Mouse (Mus musculus) CH12.LX (cell line): ENCODE measurements around the gene Ptpn5. TPM values are rescaled to one million over a fixed set of nuclear protein-coding genes. Genes with fewer than 3 reads are reported as not detected.

Source experiments
- DNase-seq: peaks from one replicate; pipeline ENCODE4 v3.0.0-alpha.2; 2013; ENCODE audit errors: extremely low read depth
- H3K27ac ChIP-seq: 2 replicates; pipeline ENCODE4 v1.5.1; 2012; ENCODE audit warnings: low read depth, mild to moderate bottlenecking, control low read depth, moderate library complexity; ENCODE audit not compliant: insufficient read depth
- H3K27me3 ChIP-seq: replicated peaks from 2 replicates; pipeline ENCODE3; 2012; ENCODE audit warnings: inconsistent platforms
- H3K36me3 ChIP-seq, 2 experiments: replicated peaks in 1 of 2; 2 replicates each; pipeline versions ENCODE3 to v1.6.1; 2012; ENCODE audit warnings: inconsistent platforms in 1 of 2, low read length in 1 of 2, mild to moderate bottlenecking in 1 of 2, mixed read lengths in 1 of 2, moderate library complexity in 1 of 2; ENCODE audit not compliant: control insufficient read depth in 1 of 2, insufficient read depth in 1 of 2
- H3K4me1 ChIP-seq, 2 experiments: 2 replicates each; pipeline ENCODE4 v1.6.1; 2012; ENCODE audit warnings: inconsistent platforms in 1 of 2, moderate library complexity in 1 of 2; ENCODE audit not compliant: insufficient read depth in 2 of 2, control insufficient read depth in 1 of 2
- H3K4me2 ChIP-seq: 2 replicates; pipeline ENCODE4 v1.6.1; 2012; ENCODE audit warnings: low read depth, mild to moderate bottlenecking, control low read depth; ENCODE audit not compliant: poor library complexity, insufficient read depth, severe bottlenecking
- H3K4me3 ChIP-seq, 3 experiments: fragments of 150-350 bp in 1 of 3; sonication (generic) in 1 of 3; replicated peaks in 1 of 3; 2 replicates each; pipeline versions ENCODE3 to v1.5.1; 2011 to 2012; ENCODE audit warnings: low read depth in 2 of 3, low read length in 2 of 3, mild to moderate bottlenecking in 2 of 3, moderate library complexity in 2 of 3, control low read depth in 1 of 3, improper control_type of control experiment in 1 of 3, inconsistent platforms in 1 of 3, mixed read lengths in 1 of 3; ENCODE audit not compliant: poor library complexity in 1 of 3
- H3K79me2 ChIP-seq: replicated peaks from 2 replicates; pipeline ENCODE4 v1.6.1; 2012; ENCODE audit warnings: mild to moderate bottlenecking, moderate library complexity; ENCODE audit not compliant: control insufficient read depth, poor library complexity, insufficient read depth, severe bottlenecking; ENCODE audit errors: extremely low read depth
- H3K9ac ChIP-seq: 2 replicates; pipeline ENCODE4 v1.6.1; 2012; ENCODE audit warnings: low read depth, mild to moderate bottlenecking, control low read depth, moderate library complexity; ENCODE audit not compliant: insufficient read depth
- H3K9me3 ChIP-seq: replicated peaks from 2 replicates; pipeline ENCODE3; 2012; ENCODE audit warnings: low read length, inconsistent platforms, mixed read lengths
- BHLHE40 ChIP-seq: IDR thresholded peaks from 2 replicates; pipeline ENCODE4 v1.6.1; 2011; ENCODE audit warnings: mild to moderate bottlenecking, low read depth, low read length, improper control_type of control experiment
- CHD2 ChIP-seq: IDR thresholded peaks from 2 replicates; pipeline ENCODE4 v1.6.1; 2011; ENCODE audit warnings: low read length, improper control_type of control experiment
- CTCF ChIP-seq, 2 experiments: IDR thresholded peaks in 1 of 2; conservative IDR thresholded peaks in 1 of 2; 2 replicates each; pipeline ENCODE4 v1.5.1; 2011 to 2012; ENCODE audit warnings: low read depth in 2 of 2, low read length in 2 of 2, improper control_type of control experiment in 1 of 2, inconsistent platforms in 1 of 2, mild to moderate bottlenecking in 1 of 2, moderate library complexity in 1 of 2
- E2F4 ChIP-seq: IDR thresholded peaks from 2 replicates; pipeline ENCODE4 v1.6.1; 2011; ENCODE audit warnings: low read depth, low read length, improper control_type of control experiment; ENCODE audit not compliant: insufficient replicate concordance
- ELF1 ChIP-seq: IDR thresholded peaks from 2 replicates; pipeline ENCODE4 v1.6.1; 2014; ENCODE audit warnings: low read depth, mild to moderate bottlenecking, inconsistent platforms, low read length, improper control_type of control experiment
- EP300 ChIP-seq: IDR thresholded peaks from 2 replicates; pipeline ENCODE4 v1.6.1; 2011; ENCODE audit warnings: low read length, improper control_type of control experiment
- JUN ChIP-seq: IDR thresholded peaks from 2 replicates; pipeline ENCODE4 v1.6.1; 2011; ENCODE audit warnings: low read depth, mild to moderate bottlenecking, low read length, improper control_type of control experiment, moderate library complexity; ENCODE audit not compliant: insufficient read depth
- JUND ChIP-seq: conservative IDR thresholded peaks from 2 replicates; pipeline ENCODE4 v1.6.1; 2011; ENCODE audit warnings: low read depth, low read length, improper control_type of control experiment
- MAX ChIP-seq: IDR thresholded peaks from 2 replicates; pipeline ENCODE4 v1.6.1; 2011; ENCODE audit warnings: low read length, improper control_type of control experiment
- MXI1 ChIP-seq: IDR thresholded peaks from 2 replicates; pipeline ENCODE4 v1.6.1; 2011; ENCODE audit warnings: mild to moderate bottlenecking, low read depth, low read length, improper control_type of control experiment
- MYC ChIP-seq: IDR thresholded peaks from 2 replicates; pipeline ENCODE4 v1.6.1; 2011; ENCODE audit warnings: low read depth, mild to moderate bottlenecking, improper control_type of control experiment, low read length
- NELFE ChIP-seq: IDR thresholded peaks from 2 replicates; pipeline ENCODE4 v1.6.1; 2011; ENCODE audit warnings: low read depth, low read length, improper control_type of control experiment
- PAX5 ChIP-seq: IDR thresholded peaks from 2 replicates; pipeline ENCODE4 v1.6.1; 2012; ENCODE audit warnings: low read length, inconsistent platforms, mixed read lengths
- RCOR1 ChIP-seq: conservative IDR thresholded peaks from 2 replicates; pipeline ENCODE4 v1.6.1; 2012; ENCODE audit warnings: low read depth, mild to moderate bottlenecking, inconsistent platforms, low read length, improper control_type of control experiment
- TBP ChIP-seq: conservative IDR thresholded peaks from 2 replicates; pipeline ENCODE4 v1.6.1; 2011; ENCODE audit warnings: low read depth, low read length, improper control_type of control experiment
- TCF12 ChIP-seq: IDR thresholded peaks from 2 replicates; pipeline ENCODE4 v1.6.1; 2014; ENCODE audit warnings: low read depth, mild to moderate bottlenecking, inconsistent platforms, low read length, improper control_type of control experiment
- USF1 ChIP-seq: IDR thresholded peaks from 2 replicates; pipeline ENCODE4 v1.6.1; 2014; ENCODE audit warnings: low read depth, mild to moderate bottlenecking, inconsistent platforms, low read length, improper control_type of control experiment
- USF2 ChIP-seq: conservative IDR thresholded peaks from 2 replicates; pipeline ENCODE4 v1.6.1; 2011; ENCODE audit warnings: low read depth, low read length, improper control_type of control experiment
- ZC3H11A ChIP-seq: IDR thresholded peaks from 2 replicates; pipeline ENCODE4 v1.6.1; 2012; ENCODE audit warnings: low read depth, mild to moderate bottlenecking, inconsistent platforms, low read length, improper control_type of control experiment
- ZMIZ1 ChIP-seq: IDR thresholded peaks from 2 replicates; pipeline ENCODE4 v1.6.1; 2012; ENCODE audit warnings: low read depth, mild to moderate bottlenecking, inconsistent platforms, low read length, improper control_type of control experiment
- ZNF384 ChIP-seq: IDR thresholded peaks from 2 replicates; pipeline ENCODE4 v1.6.1; 2012; ENCODE audit warnings: low read depth, low read length, improper control_type of control experiment, inconsistent platforms
- dilution Hi-C: fragments of 300-500 bp; cut with MboI; formaldehyde crosslinking; loops from 2 replicates; pipeline ENCODE4 v1.14.3; 2020; ENCODE audit warnings: low sequenced_read_pairs; ENCODE audit not compliant: extremely low pct_unique_long_range_greater_than_20kb, extremely low pct_ligation_motif_present
- in situ Hi-C: fragments of 300-500 bp; cut with MboI; formaldehyde crosslinking; loops from 3 replicates; pipeline ENCODE4 v1.14.3; 2019; ENCODE audit warnings: low sequenced_read_pairs, low pct_ligation_motif_present, low pct_unique_long_range_greater_than_20kb, mixed read lengths
- polyA plus RNA-seq: library from polyadenylated mRNA; unstranded; fragments of >175 nt; gene quantifications from 2 replicates; pipeline ENCODE4 v1.2.1, GENCODE M21; 2012; ENCODE audit warnings: low read depth; ENCODE audit not compliant: insufficient read length
- total RNA-seq, 2 experiments: library from RNA; depleted of rRNA; stranded (reverse); fragments of 300-350 nt in 1 of 2; fragments of >200 nt in 1 of 2; gene quantifications; 2 replicates each; pipeline ENCODE4 v1.2.3; 2012 to 2014

Ptpn5 gene
- total and polyA plus RNA-seq, 3 experiments, result 0.90 to 3.4 (median 1.9) TPM

DNA sequence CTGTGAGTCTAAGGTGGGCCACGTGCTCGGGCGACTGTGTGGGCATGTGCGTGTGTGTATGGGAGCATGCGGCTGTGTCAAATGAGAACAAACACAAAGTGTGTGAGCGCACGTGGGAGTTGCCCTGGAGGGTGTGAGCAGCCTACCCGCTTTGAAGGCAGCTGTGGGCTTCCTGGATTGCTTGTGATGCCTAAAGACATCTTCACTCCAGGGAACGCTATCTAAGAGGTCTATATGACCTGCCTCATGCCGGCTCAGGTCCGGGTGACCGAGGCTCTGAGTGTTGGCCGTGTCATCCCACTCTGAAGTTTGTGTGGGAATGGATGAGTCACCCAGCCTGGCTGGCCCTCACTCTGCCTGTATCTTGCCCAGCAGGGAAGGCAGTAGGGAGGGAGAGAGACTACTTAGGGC lies 24.7 kb downstream of the Ptpn5 start:
- in situ Hi-C loops (no loop called here), dilution Hi-C loops (no loop called here)
- Histone ChIP-seq H3K4me1 (peaks cover 6 to 21% of the 10 kb centered on the region in 2 experiments), H3K36me3 (no peaks in the 10 kb centered on the region), H3K27ac (no peak overlapping the region), H3K4me2 (no peak overlapping the region), H3K9ac (no peak overlapping the region), H3K79me2 (no peaks in the 10 kb centered on the region), H3K9me3 (no peaks in the 10 kb centered on the region), H3K4me3 (no peak overlapping the region), H3K27me3 (no peaks in the 10 kb centered on the region)
- TF ChIP-seq MXI1, result no peak
- no peak for TF ChIP-seq TCF12
- no peak for TF ChIP-seq ZC3H11A
- no peak for TF ChIP-seq JUN
- no peak for TF ChIP-seq EP300
- TF ChIP-seq TBP, result no peak
- no peak for TF ChIP-seq NELFE
- TF ChIP-seq RCOR1, result no peak
- TF ChIP-seq ZNF384, result no peak
- no peak for TF ChIP-seq E2F4
- TF ChIP-seq ZMIZ1, result no peak
- TF ChIP-seq ELF1, result no peak
- no peak for TF ChIP-seq MYC
- no peak for TF ChIP-seq CTCF (conservative IDR thresholded peaks at IDR 0.05 in 1 of 2, IDR thresholded peaks at IDR 0.05 in 1 of 2; ENCODE audit: low read depth in 2 of 2, low read length in 2 of 2)
- no peak for TF ChIP-seq JUND
- no peak for TF ChIP-seq PAX5
- TF ChIP-seq BHLHE40, result no peak
- TF ChIP-seq USF2, result no peak
- no peak for DNase-seq

DNA sequence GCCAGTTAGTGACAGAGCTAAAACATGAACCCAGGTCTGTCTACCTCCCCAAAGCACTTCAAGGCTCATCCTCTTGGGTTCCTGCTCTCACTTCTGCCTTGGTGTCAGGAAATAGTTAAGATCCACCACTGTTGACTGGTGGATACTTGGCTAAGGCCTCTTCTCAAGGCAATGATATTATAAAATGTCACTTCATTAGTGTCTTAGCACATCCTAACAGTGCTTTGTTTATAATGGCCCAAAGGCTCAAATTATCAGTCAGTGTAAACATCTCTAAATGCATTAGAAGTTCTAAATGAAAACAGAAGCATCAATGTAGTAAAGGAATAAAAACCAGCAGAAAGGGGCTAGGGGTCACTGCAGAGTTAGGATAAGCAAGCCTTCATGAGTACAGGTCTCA lies 26.5 kb downstream of the Ptpn5 start:
- H3K4me3 ChIP-seq, result no peak overlapping the region
- dilution Hi-C loops (no loop called here), in situ Hi-C loops (no loop called here)
- no peak overlapping the region for H3K4me2 ChIP-seq
- H3K79me2 ChIP-seq, result no peaks in the 10 kb centered on the region
- TF ChIP-seq JUND (no peak), CHD2 (no peak), MAX (no peak), USF1 (no peak), ZC3H11A (no peak)
- H3K27ac ChIP-seq, result no peak overlapping the region
- no peaks in the 10 kb centered on the region for H3K27me3 ChIP-seq
- no peaks in the 10 kb centered on the region for H3K9me3 ChIP-seq
- H3K9ac ChIP-seq, result no peak overlapping the region
- no peaks in the 10 kb centered on the region for H3K36me3 ChIP-seq
- H3K4me1 ChIP-seq, result peaks cover 6 to 27% of the 10 kb centered on the region in 2 experiments
- no peak for DNase-seq
